Mouse (Mus musculus) cortical plate, adult 2 months (tissue): ENCODE measurements around the gene Macrod2.

Experiments used
- CTCF ChIP-seq: fragments of 200-500 bp; IDR thresholded peaks from 2 replicates; pipeline ENCODE4 v1.5.1; 2011; ENCODE audit warnings: mild to moderate bottlenecking, control low read depth, low read length; ENCODE audit not compliant: insufficient read depth; ENCODE audit errors: extremely low read depth
- POLR2A ChIP-seq: fragments of 200-500 bp; IDR thresholded peaks from 2 replicates; pipeline ENCODE4 v1.6.1; 2011; ENCODE audit warnings: mild to moderate bottlenecking, low read length, control low read depth; ENCODE audit not compliant: insufficient read depth; ENCODE audit errors: extremely low read depth

DNA sequence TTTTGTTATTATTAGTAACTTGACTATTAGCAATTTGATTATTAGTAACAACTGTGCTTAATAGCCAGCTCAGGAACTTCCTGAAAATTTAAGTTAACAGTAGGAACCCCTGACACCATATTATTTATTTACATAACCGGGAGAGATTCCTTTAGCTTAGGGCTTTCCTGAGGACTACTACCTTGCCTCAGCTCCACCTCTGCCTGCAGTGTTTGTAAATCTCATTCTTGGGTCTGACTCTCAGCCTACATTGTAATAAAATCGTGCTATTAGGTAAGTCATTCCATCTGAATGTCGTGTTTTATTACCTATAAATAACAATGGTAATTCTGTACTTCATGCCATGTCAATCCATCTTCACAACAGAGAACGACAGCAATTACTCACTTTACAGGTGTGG lies 297.4 kb downstream of the Macrod2 start:
- no peak for TF ChIP-seq CTCF
- TF ChIP-seq POLR2A = no peak
